Mouse (Mus musculus) liver, adult 2 months (tissue): ENCODE data around the gene Pgbd5. TPM values are rescaled to one million over a fixed set of nuclear protein-coding genes. Genes with fewer than 3 reads are reported as not detected.

Experiments used
- DNase-seq: peaks from one replicate; pipeline ENCODE4 v3.0.0-alpha.2; 2011; ENCODE audit warnings: low read depth, low spot score; ENCODE audit errors: extremely low read depth
- H3K27ac ChIP-seq: fragments of 200-500 bp; replicated peaks from 2 replicates; pipeline ENCODE4 v1.5.1; 2012; ENCODE audit warnings: low read depth, mild to moderate bottlenecking, control low read depth, inconsistent platforms, low read length; ENCODE audit not compliant: insufficient read depth
- H3K27me3 ChIP-seq: fragments of 200-500 bp; 2 replicates; pipeline ENCODE4 v1.6.1; 2012; ENCODE audit warnings: mild to moderate bottlenecking, moderate library complexity, low read length, inconsistent platforms; ENCODE audit not compliant: control insufficient read depth, insufficient read depth
- H3K36me3 ChIP-seq: fragments of 200-500 bp; 2 replicates; pipeline ENCODE4 v1.6.1; 2012; ENCODE audit warnings: low read length, inconsistent platforms; ENCODE audit not compliant: control insufficient read depth, insufficient read depth
- H3K4me1 ChIP-seq: fragments of 200-500 bp; 2 replicates; pipeline ENCODE4 v1.6.1; 2011; ENCODE audit warnings: low read length; ENCODE audit not compliant: control insufficient read depth, insufficient read depth
- H3K4me3 ChIP-seq: fragments of 200-500 bp; 2 replicates; pipeline ENCODE4 v1.5.1; 2011; ENCODE audit warnings: low read depth, mild to moderate bottlenecking, control low read depth, low read length, moderate library complexity; ENCODE audit not compliant: insufficient read depth
- H3K79me2 ChIP-seq: fragments of 200-500 bp; 2 replicates; pipeline ENCODE4 v1.6.1; 2012; ENCODE audit warnings: inconsistent platforms, mild to moderate bottlenecking, low read length, moderate library complexity; ENCODE audit not compliant: control insufficient read depth, insufficient read depth
- H3K9ac ChIP-seq: fragments of 200-500 bp; 2 replicates; pipeline ENCODE4 v1.6.1; 2012; ENCODE audit warnings: low read depth, mild to moderate bottlenecking, control low read depth, inconsistent platforms, low read length
- CTCF ChIP-seq: fragments of 200-500 bp; IDR thresholded peaks from 2 replicates; pipeline ENCODE4 v1.5.1; 2011; ENCODE audit warnings: low read depth, low read length, control low read depth
- POLR2A ChIP-seq: fragments of 200-500 bp; IDR thresholded peaks from 2 replicates; pipeline ENCODE4 v1.6.1; 2011; ENCODE audit warnings: low read length, control low read depth; ENCODE audit not compliant: insufficient read depth; ENCODE audit errors: extremely low read depth
- WGBS: fragments of 180-500 bp; shearing (Covaris S2); methylation state at CpG from one replicate; pipeline ENCODE4 v1.1.7; 2018; 5-methylcytosine and 5-hydroxymethylcytosine counted together
- polyA plus RNA-seq: library from polyadenylated mRNA; depleted of rRNA; stranded (reverse); fragments of >200 nt; gene quantifications from 2 replicates; pipeline ENCODE4 v1.2.3, GENCODE M21; 2012; rRNA removed
- total RNA-seq: library from RNA; depleted of rRNA; stranded (reverse); fragments of >200 nt; gene quantifications from 2 replicates; pipeline ENCODE4 v1.2.3, GENCODE M21; 2014; rRNA removed

The Pgbd5 gene
- total and polyA plus RNA-seq, 2 experiments, result not detected

- 91% methylated on average over 4 of the region's 4 CpGs for WGBS
- Histone ChIP-seq H3K79me2 (peaks cover 6% of the 10 kb centered on the region; the same call in 1 of the 2 replicates), H3K36me3 (no peaks in the 10 kb centered on the region), H3K27me3 (no peaks in the 10 kb centered on the region), H3K9ac (no peak overlapping the region), H3K4me3 (no peak overlapping the region), H3K27ac (no peak overlapping the region), H3K4me1 (peaks cover 3% of the 10 kb centered on the region)
- DNase-seq, result no peak
- TF ChIP-seq POLR2A (no peak), CTCF (no peak)
These were observed 120.2 kb downstream of the Pgbd5 start for GRCm38 (mm10) chr8:124319316-124319652.

Other genes with a start within 250 kb of the Pgbd5 start
- 9.3 and 11.3 TPM in 2 replicates for gene Galnt2, start 208.3 kb downstream of the Pgbd5 start, total RNA-seq
- 7.3 and 11.3 TPM in 2 replicates for gene Galnt2, start 208.3 kb downstream of the Pgbd5 start, polyA plus RNA-seq
- 16.6 and 17.9 TPM in 2 replicates for gene Cog2, start 81.1 kb upstream of the Pgbd5 start, total RNA-seq
- 11.9 and 12.6 TPM in 2 replicates for gene Cog2, start 81.1 kb upstream of the Pgbd5 start, polyA plus RNA-seq
- gene Agt, start 130.0 kb upstream of the Pgbd5 start, total RNA-seq, result 419 and 551 TPM in 2 replicates
- gene Agt, start 130.0 kb upstream of the Pgbd5 start, polyA plus RNA-seq, result 1,418 and 1,707 TPM in 2 replicates
- gene Capn9, start 136.5 kb upstream of the Pgbd5 start, total RNA-seq, result not detected in 2 replicates
- gene Capn9, start 136.5 kb upstream of the Pgbd5 start, polyA plus RNA-seq, result not detected in 2 replicates
- gene 2310022B05Rik, start 223.7 kb upstream of the Pgbd5 start, total RNA-seq, result 3.0 and 4.2 TPM in 2 replicates
- gene 2310022B05Rik, start 223.7 kb upstream of the Pgbd5 start, polyA plus RNA-seq, result 11.8 and 12.0 TPM in 2 replicates